In the genomic region with DNA sequence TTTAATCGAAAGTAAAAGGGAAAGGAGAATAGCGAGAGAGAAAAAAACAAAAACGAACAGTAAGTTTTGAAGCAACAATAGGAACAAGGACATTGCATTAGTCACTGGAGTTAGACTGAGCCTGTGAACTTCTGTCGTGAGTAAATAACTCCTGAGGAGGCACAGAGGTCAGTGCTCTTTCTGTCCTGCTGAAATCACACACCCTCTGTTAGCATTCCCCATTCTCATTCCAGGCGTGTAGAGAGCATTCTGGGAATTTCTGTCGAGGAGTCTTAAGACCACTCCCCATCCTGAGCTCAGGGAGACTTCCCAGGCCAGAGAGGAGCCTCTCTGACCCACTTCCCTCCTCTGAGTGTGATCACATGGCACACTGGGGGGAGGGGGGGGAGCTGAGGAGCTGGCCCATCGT, we compare ENCODE assay signal across 18 mouse cellular contexts. TPM values are rescaled to one million over a fixed set of nuclear protein-coding genes. Genes with fewer than 3 reads are reported as not detected.
DNase-seq lines count a peak whose midpoint lies in the region; ATAC-seq lines count a peak whose summit lies in the region.
"Had no signal": no experiment of that assay in that cellular context is flagged by ENCODE, and none has a peak within 500 bp of the region (broad histone marks: within the 10 kb centered on the region; RNA-seq: fewer than 3 reads in every experiment).

No protein-coding gene starts in this region.

- H3K27ac ChIP-seq in heart, embryonic 15.5 days: no peak overlapping the region
- H3K27ac ChIP-seq: hindbrain, embryonic 13.5 days; limb, embryonic 15.5 days had no signal

- H3K4me3 ChIP-seq in heart, embryonic 15.5 days: no peak overlapping the region
- H3K4me3 ChIP-seq: erythroblast, embryonic 14.5 days; hindbrain, embryonic 13.5 days; limb, embryonic 15.5 days; megakaryocyte, embryonic 14.5 days had no signal

- H3K9me3 ChIP-seq in heart, embryonic 15.5 days (replicated peaks): no peaks in the 10 kb centered on the region
- H3K9me3 ChIP-seq: hindbrain, embryonic 13.5 days; limb, embryonic 15.5 days; megakaryocyte, embryonic 14.5 days had no signal

- H3K36me3 ChIP-seq in heart, embryonic 15.5 days: no peaks in the 10 kb centered on the region
- H3K36me3 ChIP-seq: hindbrain, embryonic 13.5 days; limb, embryonic 15.5 days had no signal

- no peak overlapping the region for H3K4me2 ChIP-seq in heart, embryonic 15.5 days
- H3K4me2 ChIP-seq: hindbrain, embryonic 13.5 days; limb, embryonic 15.5 days had no signal

- no peaks in the 10 kb centered on the region for H3K27me3 ChIP-seq in heart, embryonic 15.5 days
- H3K27me3 ChIP-seq: hindbrain, embryonic 13.5 days; limb, embryonic 15.5 days; megakaryocyte, embryonic 14.5 days; Patski had no signal

- DNase-seq in heart, adult 8-10 months (ENCODE audit: low spot score): no peak
- peak; percentile 91 for DNase-seq in ES-CJ7 (ENCODE audit: low read depth, low spot score)
- peak; percentile 58 for DNase-seq in lung, postnatal 25 days (ENCODE audit: low spot score)
- no peak for DNase-seq in urinary bladder, postnatal 10 days (ENCODE audit: low spot score)
- no peak for DNase-seq in T-cell, adult 2 months (ENCODE audit: low spot score)
- DNase-seq: cerebellum, adult 2 months; forebrain, postnatal 0 days; gastrocnemius, postnatal 14 days; kidney, adult 2 months; right cerebral cortex, postnatal 14 days had no signal

- WGBS in heart, embryonic 15.5 days: 62% methylated on average over 7 of the region's 7 CpGs

- peaks cover 36% of the 10 kb centered on the region for H3K4me1 ChIP-seq in heart, embryonic 15.5 days (replicated peaks)

- ATAC-seq in heart, embryonic 15.5 days (replicated peaks; ENCODE audit: insufficient number of reproducible peaks, insufficient read depth, low FRiP score, low read depth): 0 out of 2 replicates have a peak, but pooled peaks have one; percentile 11
- peak; percentile 59 for ATAC-seq in activated CD4-positive, CD25-positive, alpha-beta regulatory T cell, adult 4 months
- ATAC-seq in frontal cortex, adult (ENCODE audit: low TSS enrichment): no peak
- ATAC-seq: forebrain, postnatal 0 days; Patski had no signal

- no peak overlapping the region for H3K9ac ChIP-seq in heart, embryonic 15.5 days
- H3K9ac ChIP-seq: forebrain, postnatal 0 days; hindbrain, embryonic 13.5 days; limb, embryonic 15.5 days had no signal

RNA-seq across cellular contexts. Expression of a gene that starts 16.5 kb away (rescaled TPM):
- polyA plus RNA-seq in heart, embryonic 15.5 days (2015; fragmentation: Nextera tagmentation; extraction: Ambion mirVana): 22.3 and 23.9 TPM in 2 replicates
- 1 to 10 TPM; 6.3 to 8.3 (median 6.8) TPM for total RNA-seq in heart, adult 8-10 months (2022)
- polyA plus RNA-seq in activated CD4-positive, CD25-positive, alpha-beta regulatory T cell, adult 4 months (2017; shearing (Covaris generic)): 10 to 100 TPM; 39.5 to 44.9 TPM

Comparison
In these comparisons a context has a peak if more than half of its experiments do, and no peak if none do; other contexts are left out.
1. DNase-seq: peak in ES-CJ7 (single experiment) and lung, postnatal 25 days (single experiment); none in heart, adult 8-10 months (single experiment), urinary bladder, postnatal 10 days (single experiment) and T-cell, adult 2 months (single experiment).